Mouse (Mus musculus): ENCODE measurements around the gene Vta1. TPM values are rescaled to one million over a fixed set of nuclear protein-coding genes. Genes with fewer than 3 reads are reported as not detected.

Gene Vta1
- polyA plus RNA-seq (2014; fragmentation: Nextera tagmentation; extraction: Ambion mirVana) = 236 and 245 TPM in 2 replicates

DNA sequence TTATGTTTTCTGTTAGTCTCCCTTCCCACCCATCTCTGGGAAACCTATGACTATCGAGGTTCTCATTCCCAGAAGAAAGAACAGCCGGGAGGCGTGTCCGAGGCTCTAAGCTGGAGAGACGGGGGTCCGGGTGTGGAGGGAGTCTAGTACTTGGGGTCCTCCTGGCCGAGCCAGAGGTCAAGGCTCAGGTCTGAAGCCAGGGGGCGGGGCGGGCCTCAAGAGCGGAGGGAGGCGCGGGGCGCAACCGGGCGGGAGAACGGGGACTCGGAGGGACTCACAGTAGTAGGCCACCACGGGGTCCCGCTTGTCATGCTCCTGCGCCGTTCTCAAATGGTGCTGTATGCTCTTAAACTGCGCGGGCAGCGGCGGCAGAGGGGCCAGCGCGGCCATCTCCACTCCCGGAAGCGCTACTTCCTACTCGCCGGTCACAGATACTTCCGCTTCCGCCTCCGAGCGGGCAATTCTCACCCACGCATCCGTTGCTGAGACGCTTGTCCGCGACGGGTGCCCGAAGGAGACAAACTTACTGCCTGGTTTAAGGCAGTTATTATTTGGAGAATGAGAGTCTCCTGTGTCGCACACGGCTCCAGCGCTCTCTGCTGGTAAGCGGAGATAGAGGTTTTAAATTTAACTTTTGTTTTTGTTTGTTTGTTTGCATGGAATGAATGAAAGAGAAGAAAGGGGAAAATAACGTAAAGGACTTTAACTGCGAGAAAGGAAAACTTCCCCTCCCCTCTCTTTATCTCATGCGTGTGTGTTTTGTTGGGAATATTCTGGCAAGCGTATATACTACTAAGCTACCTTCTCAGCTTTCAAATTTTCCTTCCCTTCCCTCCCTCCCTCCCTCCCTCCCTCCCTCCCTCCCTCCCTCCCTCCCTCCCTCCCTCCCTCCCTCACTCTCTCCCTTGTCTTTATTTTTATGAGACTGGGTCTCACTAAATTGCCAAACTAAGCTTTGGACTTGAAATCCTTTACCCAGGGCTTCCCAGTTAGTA lies at the start of gene Vta1, which contains the start of gene Nmbr:
Gene Vta1, minus strand, starts transcription at position 489 of the 995 bp plus-strand sequence.
Gene Nmbr, plus strand, starts transcription at position 520 of the 995 bp plus-strand sequence.
- H3K27ac ChIP-seq (ENCODE audit: low read depth, low read length) = peak within 1 kb of the TSS; percentile 85
- H3K36me3 ChIP-seq (ENCODE audit: control insufficient read depth, insufficient read depth, low read length) = no peaks in the 10 kb centered on the region
- H3K4me3 ChIP-seq (ENCODE audit: low read depth, low read length) = peak within 1 kb of the TSS; percentile 85
- DNase-seq (ENCODE audit: low spot score) = peak; percentile 92
- under 1% methylated on average over 50 of the region's 50 CpGs for WGBS
- peak within 1 kb of the TSS; percentile 50 for H3K4me2 ChIP-seq (replicated peaks; ENCODE audit: low read depth, low read length)
- H3K4me1 ChIP-seq (replicated peaks; ENCODE audit: control insufficient read depth, insufficient read depth, low read length) = no peaks in the 10 kb centered on the region
- no peaks in the 10 kb centered on the region for H3K9me3 ChIP-seq (ENCODE audit: control insufficient read depth, low read length)
- no peaks in the 10 kb centered on the region for H3K27me3 ChIP-seq (ENCODE audit: control insufficient read depth, insufficient read depth, low read length)
- H3K9ac ChIP-seq (ENCODE audit: low read depth, low read length) = peak within 1 kb of the TSS; percentile 75
- ATAC-seq (ENCODE audit: low FRiP score) = peak; percentile 93

DNA sequence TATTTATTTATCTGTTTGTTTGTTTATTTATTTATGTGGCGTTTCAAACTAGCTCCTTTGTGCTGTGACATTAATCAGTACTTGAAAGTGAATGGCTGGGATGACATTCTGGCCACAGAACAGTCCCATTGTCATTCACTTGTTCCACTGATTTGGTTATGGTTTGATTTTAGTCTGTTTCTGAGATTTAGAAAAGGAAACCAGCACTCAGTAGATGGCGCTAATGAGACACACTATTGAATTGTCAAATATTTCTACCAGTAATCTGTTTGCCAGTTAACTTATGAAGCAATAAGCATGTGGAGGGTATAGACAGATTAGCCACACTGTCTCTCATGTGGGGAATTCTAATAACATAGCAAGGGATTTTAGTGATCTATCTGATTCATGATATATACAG lies 28.9 kb upstream of the Vta1 start:
- Histone ChIP-seq H3K4me2 (replicated peaks; ENCODE audit: low read depth, low read length) (no peak overlapping the region), H3K9ac (ENCODE audit: low read depth, low read length) (no peak overlapping the region), H3K27me3 (ENCODE audit: control insufficient read depth, insufficient read depth, low read length) (no peaks in the 10 kb centered on the region), H3K4me1 (replicated peaks; ENCODE audit: control insufficient read depth, insufficient read depth, low read length) (no peaks in the 10 kb centered on the region), H3K9me3 (ENCODE audit: control insufficient read depth, low read length) (no peaks in the 10 kb centered on the region), H3K36me3 (ENCODE audit: control insufficient read depth, insufficient read depth, low read length) (no peaks in the 10 kb centered on the region), H3K27ac (ENCODE audit: low read depth, low read length) (no peak overlapping the region), H3K4me3 (ENCODE audit: low read depth, low read length) (no peak overlapping the region)
- peak; percentile 43 for ATAC-seq (ENCODE audit: low FRiP score)
- peak; percentile 74 for DNase-seq (ENCODE audit: low spot score)
- WGBS = 11% methylated on average over 2 of the region's 2 CpGs

DNA sequence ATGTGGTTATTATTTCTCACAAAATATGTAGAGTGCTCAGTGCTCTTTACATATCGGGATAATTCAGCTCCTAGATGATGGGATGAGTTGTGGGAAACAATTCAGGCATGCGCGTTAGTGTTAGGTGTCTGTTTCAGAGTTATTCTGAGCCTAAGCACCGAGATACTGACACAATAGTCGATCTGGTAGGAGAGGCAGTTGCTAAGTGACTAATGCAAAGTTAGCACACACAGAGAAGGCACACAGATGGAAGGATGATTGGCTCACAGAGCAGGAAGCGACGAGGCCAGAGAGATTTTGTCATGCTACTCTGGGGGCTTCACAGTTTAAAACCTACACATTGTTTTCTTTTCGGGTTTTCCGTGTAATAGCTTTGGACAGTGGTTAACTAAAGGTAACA lies 20.3 kb upstream of the Vta1 start:
- 78% methylated on average over 9 of the region's 9 CpGs for WGBS
- no peaks in the 10 kb centered on the region for H3K4me1 ChIP-seq (replicated peaks; ENCODE audit: control insufficient read depth, insufficient read depth, low read length)

DNA sequence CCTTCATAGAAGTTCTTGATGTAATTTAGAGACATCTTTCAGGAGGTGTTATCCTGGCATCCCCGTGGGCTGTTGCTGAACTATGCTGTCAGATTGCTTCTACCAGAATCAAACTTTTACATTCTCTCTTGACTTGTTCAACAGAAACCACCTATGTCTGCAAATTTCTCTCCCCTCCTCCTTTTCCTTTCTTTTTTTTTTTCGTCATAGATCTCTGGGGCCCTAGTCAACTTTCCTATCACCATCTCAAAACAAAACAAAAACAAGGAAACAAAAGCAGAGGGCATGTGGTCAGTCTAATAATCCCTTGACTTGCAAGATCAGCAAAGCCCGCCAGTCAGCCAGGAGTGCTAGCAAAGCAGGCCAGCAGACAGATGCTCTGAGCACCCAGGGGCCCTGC lies 12.8 kb upstream of the Vta1 start, which contains the start of gene Gje1:
Gene Gje1, minus strand, starts transcription at position 101 of the 400 bp plus-strand sequence.
- H3K4me1 ChIP-seq (replicated peaks; ENCODE audit: control insufficient read depth, insufficient read depth, low read length) = no peaks in the 10 kb centered on the region
- H3K4me3 ChIP-seq (ENCODE audit: low read depth, low read length) = no peak within 1 kb of the TSS
- H3K27ac ChIP-seq (ENCODE audit: low read depth, low read length) = no peak within 1 kb of the TSS
- ATAC-seq (ENCODE audit: low FRiP score) = no peak
- WGBS = 65% methylated on average over 3 of the region's 3 CpGs
- H3K27me3 ChIP-seq (ENCODE audit: control insufficient read depth, insufficient read depth, low read length) = no peaks in the 10 kb centered on the region
- no peak for DNase-seq (ENCODE audit: low spot score)
- H3K4me2 ChIP-seq (replicated peaks; ENCODE audit: low read depth, low read length) = no peak within 1 kb of the TSS
- no peak within 1 kb of the TSS for H3K9ac ChIP-seq (ENCODE audit: low read depth, low read length)
- H3K9me3 ChIP-seq (ENCODE audit: control insufficient read depth, low read length) = no peaks in the 10 kb centered on the region
- H3K36me3 ChIP-seq (ENCODE audit: control insufficient read depth, insufficient read depth, low read length) = no peaks in the 10 kb centered on the region

More for the DNA sequence above, 20.3 kb upstream of the Vta1 start:
- Histone ChIP-seq H3K4me3 (ENCODE audit: low read depth, low read length) (no peak overlapping the region), H3K36me3 (ENCODE audit: control insufficient read depth, insufficient read depth, low read length) (no peaks in the 10 kb centered on the region), H3K4me2 (replicated peaks; ENCODE audit: low read depth, low read length) (no peak overlapping the region), H3K9ac (ENCODE audit: low read depth, low read length) (no peak overlapping the region), H3K27ac (ENCODE audit: low read depth, low read length) (no peak overlapping the region), H3K9me3 (ENCODE audit: control insufficient read depth, low read length) (no peaks in the 10 kb centered on the region), H3K27me3 (ENCODE audit: control insufficient read depth, insufficient read depth, low read length) (no peaks in the 10 kb centered on the region)
- ATAC-seq (ENCODE audit: low FRiP score) (no peak), DNase-seq (ENCODE audit: low spot score) (no peak)

DNA sequence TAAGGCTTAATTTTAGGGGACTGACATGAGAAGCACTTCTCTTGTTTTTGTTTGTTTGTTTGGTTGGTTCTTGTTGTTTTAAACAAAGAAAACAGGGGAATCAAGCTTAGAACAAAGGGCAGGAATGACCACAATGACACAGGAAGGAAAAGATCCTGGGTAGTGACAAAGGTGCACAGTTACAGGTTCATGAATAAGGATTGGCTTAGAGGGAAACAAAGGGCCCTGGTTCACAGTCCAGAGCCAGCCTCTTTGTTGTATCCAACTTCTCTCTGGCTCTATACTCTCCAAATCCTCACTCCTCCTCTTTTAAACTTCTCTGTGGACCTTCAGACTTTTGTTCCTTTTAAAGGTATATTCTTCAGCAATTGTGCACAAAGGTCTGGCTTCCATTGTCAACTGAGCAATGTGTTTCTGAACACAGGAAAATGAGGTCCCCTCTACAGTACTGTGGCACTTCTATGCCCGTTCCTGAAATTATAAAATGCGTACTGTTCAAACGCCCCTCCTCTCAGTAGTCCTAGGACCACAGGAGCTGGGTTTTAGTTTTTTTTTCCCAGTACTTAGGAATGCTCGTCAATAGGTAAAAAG lies 1.4 kb downstream of the Vta1 start:
- H3K27ac ChIP-seq (ENCODE audit: low read depth, low read length) = peak overlapping the region; percentile 72
- H3K4me2 ChIP-seq (replicated peaks; ENCODE audit: low read depth, low read length) = peak overlapping the region; percentile 50
- no peaks in the 10 kb centered on the region for H3K36me3 ChIP-seq (ENCODE audit: control insufficient read depth, insufficient read depth, low read length)
- peak overlapping the region; percentile 28; the same call in 1 of the 2 replicates for H3K9ac ChIP-seq (ENCODE audit: low read depth, low read length)
- peak overlapping the region; percentile 85 for H3K4me3 ChIP-seq (ENCODE audit: low read depth, low read length)
- WGBS = 47% methylated on average over 4 of the region's 4 CpGs
- no peaks in the 10 kb centered on the region for H3K4me1 ChIP-seq (replicated peaks; ENCODE audit: control insufficient read depth, insufficient read depth, low read length)
- no peaks in the 10 kb centered on the region for H3K27me3 ChIP-seq (ENCODE audit: control insufficient read depth, insufficient read depth, low read length)
- H3K9me3 ChIP-seq (ENCODE audit: control insufficient read depth, low read length) = no peaks in the 10 kb centered on the region
- DNase-seq (ENCODE audit: low spot score) = peak; percentile 17
- peak; percentile 45; the same call in 1 of the 2 replicates for ATAC-seq (ENCODE audit: low FRiP score)

DNA sequence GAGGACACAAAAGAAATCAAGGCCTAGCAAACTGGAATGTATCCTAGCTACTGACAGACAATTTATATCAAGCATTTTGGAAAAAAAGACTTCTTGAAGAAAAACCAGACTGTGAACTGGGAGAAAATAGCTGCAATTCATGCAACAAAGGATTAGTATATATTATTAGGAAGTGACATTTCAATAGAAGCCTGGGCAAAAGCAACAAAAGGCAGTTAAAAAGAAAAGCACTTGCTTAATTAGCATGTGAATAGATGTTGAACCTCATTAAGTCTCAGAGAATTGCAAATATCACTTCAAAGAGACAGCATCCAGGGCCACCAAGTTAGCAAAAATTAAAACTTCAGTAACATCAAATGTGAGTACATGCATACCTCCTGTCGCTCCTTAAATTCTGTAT lies 2.1 kb downstream of the Vta1 start:
- H3K36me3 ChIP-seq (ENCODE audit: control insufficient read depth, insufficient read depth, low read length) = no peaks in the 10 kb centered on the region
- H3K4me2 ChIP-seq (replicated peaks; ENCODE audit: low read depth, low read length) = peak overlapping the region; percentile 50
- no peak overlapping the region for H3K9ac ChIP-seq (ENCODE audit: low read depth, low read length)
- no peaks in the 10 kb centered on the region for H3K27me3 ChIP-seq (ENCODE audit: control insufficient read depth, insufficient read depth, low read length)
- no peak overlapping the region for H3K4me3 ChIP-seq (ENCODE audit: low read depth, low read length)
- H3K27ac ChIP-seq (ENCODE audit: low read depth, low read length) = no peak overlapping the region
- ATAC-seq (ENCODE audit: low FRiP score) (peak; percentile 13; the same call in 1 of the 2 replicates), DNase-seq (ENCODE audit: low spot score) (peak; percentile 22)
- no peaks in the 10 kb centered on the region for H3K4me1 ChIP-seq (replicated peaks; ENCODE audit: control insufficient read depth, insufficient read depth, low read length)
- H3K9me3 ChIP-seq (ENCODE audit: control insufficient read depth, low read length) = no peaks in the 10 kb centered on the region
- WGBS = 36% methylated on average over 1 of the region's 1 CpGs

DNA sequence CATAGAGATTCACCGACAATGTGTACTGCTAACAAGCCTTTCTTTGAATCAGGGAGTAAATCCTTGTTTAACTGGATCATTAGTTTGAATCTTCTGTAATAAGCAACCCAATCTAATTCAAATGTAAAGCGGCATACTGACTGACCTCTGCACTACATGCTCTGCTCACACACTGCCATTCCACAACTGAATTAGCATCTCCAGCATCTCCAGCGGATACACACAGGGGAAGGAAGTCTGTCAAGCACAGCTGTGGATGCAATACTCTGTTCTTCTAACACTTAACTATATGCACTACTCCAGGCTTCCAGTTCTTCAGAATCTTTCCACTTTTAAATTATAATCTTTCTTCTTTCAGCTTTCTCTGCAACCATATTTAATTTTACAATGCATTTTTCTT lies 15.0 kb downstream of the Vta1 start:
- no peak for DNase-seq (ENCODE audit: low spot score)

DNA sequence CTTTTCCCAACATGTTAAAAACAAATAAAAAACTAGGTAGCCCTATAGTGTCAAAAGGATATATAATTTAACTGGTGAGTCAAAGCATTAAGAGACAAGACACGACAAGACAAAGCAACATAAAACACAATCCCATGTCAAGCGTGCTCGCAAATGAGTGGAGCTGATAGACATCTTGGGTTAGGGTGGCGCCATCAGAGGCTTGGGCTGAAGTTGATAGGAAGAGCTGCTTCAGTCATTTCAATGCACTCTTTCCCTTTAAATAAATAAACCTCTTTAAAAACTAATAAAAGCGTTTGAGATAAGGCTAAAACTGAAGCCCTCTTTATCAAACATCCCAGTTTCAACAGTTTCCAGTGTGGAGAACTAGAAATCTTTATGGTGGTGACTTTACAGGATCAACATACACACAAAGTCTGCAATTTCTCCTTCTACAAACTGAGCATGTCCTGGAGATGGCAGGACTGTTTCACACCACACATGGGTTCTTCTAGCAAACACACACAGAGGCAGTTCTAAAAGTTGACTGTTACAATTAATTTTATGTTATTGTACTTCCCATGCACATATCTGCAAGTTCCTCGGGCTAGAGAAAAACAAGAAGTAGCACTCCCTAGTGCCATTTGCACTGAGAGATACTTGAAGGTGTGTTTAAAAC lies 16.4 kb downstream of the Vta1 start:
- no peaks in the 10 kb centered on the region for H3K4me1 ChIP-seq (replicated peaks; ENCODE audit: control insufficient read depth, insufficient read depth, low read length)
- no peak overlapping the region for H3K4me3 ChIP-seq (ENCODE audit: low read depth, low read length)
- H3K9ac ChIP-seq (ENCODE audit: low read depth, low read length) = no peak overlapping the region
- WGBS = 96% methylated on average over 6 of the region's 6 CpGs
- H3K27ac ChIP-seq (ENCODE audit: low read depth, low read length) = no peak overlapping the region
- no peaks in the 10 kb centered on the region for H3K27me3 ChIP-seq (ENCODE audit: control insufficient read depth, insufficient read depth, low read length)
- DNase-seq (ENCODE audit: low spot score) (no peak), ATAC-seq (ENCODE audit: low FRiP score) (no peak)
- no peak overlapping the region for H3K4me2 ChIP-seq (replicated peaks; ENCODE audit: low read depth, low read length)
- no peaks in the 10 kb centered on the region for H3K9me3 ChIP-seq (ENCODE audit: control insufficient read depth, low read length)
- no peaks in the 10 kb centered on the region for H3K36me3 ChIP-seq (ENCODE audit: control insufficient read depth, insufficient read depth, low read length)

More for the DNA sequence above, 15.0 kb downstream of the Vta1 start:
- 69% methylated on average over 3 of the region's 3 CpGs for WGBS
- Histone ChIP-seq H3K9ac (ENCODE audit: low read depth, low read length) (no peak overlapping the region), H3K4me1 (replicated peaks; ENCODE audit: control insufficient read depth, insufficient read depth, low read length) (no peaks in the 10 kb centered on the region), H3K9me3 (ENCODE audit: control insufficient read depth, low read length) (no peaks in the 10 kb centered on the region), H3K4me3 (ENCODE audit: low read depth, low read length) (no peak overlapping the region), H3K4me2 (replicated peaks; ENCODE audit: low read depth, low read length) (no peak overlapping the region), H3K36me3 (ENCODE audit: control insufficient read depth, insufficient read depth, low read length) (no peaks in the 10 kb centered on the region), H3K27ac (ENCODE audit: low read depth, low read length) (no peak overlapping the region), H3K27me3 (ENCODE audit: control insufficient read depth, insufficient read depth, low read length) (no peaks in the 10 kb centered on the region)
- ATAC-seq (ENCODE audit: low FRiP score) = no peak

Measured in hindbrain, embryonic 11.5 days (tissue).